Mouse (Mus musculus) adipocyte (in vitro differentiated cells): ENCODE measurements around the gene Rab11b.

Experiments used
- DNase-seq: peaks from one replicate; pipeline ENCODE4 v3.0.0-alpha.2; 2016; ENCODE audit warnings: low spot score

Rab11b gene

DNA sequence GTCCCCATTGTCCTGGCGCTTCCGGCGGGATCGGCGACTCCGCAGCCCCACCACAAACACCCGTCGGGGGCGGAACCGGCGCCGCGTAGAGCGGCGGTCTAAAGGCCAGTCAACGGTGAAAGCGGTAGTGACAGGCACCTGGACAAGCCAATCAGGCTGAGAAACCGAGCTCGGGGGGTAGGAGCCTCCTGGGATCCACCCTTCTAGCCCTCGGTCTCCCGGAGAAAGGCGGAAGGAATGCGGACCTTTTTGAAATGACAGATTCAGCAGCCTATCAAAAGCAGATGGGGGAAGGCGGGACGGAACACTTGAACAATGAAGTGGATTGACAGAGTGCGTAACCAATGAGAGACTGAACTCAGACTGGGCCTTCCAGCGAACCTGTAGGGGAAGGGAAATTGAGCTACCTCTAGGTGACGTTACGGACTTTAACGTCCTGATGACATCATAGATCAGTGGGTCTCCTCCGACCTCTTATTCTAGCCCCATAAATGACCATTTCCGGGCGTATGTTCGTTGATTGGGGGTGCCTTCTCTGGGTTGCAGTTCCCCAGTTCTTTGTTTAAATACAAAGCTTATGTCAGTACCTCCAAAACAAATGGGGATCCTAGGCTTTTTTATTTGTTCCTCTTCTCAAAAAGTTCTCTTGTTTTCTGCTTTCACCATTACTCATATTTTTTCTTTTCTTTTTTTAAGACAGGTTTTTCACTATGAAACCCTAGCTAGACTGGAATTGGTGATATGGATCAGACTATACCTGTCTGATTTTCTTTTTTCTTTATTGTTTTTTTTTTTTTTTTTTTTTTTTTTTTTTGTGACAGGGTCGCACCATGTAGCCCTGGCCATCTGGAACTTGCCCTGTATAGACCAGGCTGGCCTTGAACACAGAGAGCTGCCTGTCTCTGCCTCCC lies at the start of gene Rab11b:
Rab11b (minus strand) TSS at position 276 of the 911 bp plus-strand sequence.
- peak; percentile 100 for DNase-seq

DNA sequence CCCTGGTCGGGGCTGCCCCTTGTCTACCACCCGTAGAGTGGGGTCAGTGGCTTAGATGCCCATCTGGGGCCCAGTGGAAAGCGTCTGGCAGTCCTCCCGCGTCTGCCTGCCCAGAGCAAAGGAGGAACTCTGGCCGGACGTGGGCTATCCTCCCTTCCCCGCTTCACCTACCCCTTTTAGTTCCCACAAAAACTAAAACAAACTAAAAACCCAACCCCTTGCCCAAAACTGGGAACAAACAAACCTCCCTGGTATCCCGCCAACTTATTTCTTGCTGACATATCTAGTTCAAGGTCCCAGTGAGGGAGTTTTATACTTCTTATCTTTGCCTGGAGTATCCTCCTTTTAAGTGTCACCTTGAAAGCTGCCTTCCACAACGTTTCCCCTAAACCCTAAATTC lies 47.9 kb upstream of the Rab11b start:
- DNase-seq, result no peak

DNA sequence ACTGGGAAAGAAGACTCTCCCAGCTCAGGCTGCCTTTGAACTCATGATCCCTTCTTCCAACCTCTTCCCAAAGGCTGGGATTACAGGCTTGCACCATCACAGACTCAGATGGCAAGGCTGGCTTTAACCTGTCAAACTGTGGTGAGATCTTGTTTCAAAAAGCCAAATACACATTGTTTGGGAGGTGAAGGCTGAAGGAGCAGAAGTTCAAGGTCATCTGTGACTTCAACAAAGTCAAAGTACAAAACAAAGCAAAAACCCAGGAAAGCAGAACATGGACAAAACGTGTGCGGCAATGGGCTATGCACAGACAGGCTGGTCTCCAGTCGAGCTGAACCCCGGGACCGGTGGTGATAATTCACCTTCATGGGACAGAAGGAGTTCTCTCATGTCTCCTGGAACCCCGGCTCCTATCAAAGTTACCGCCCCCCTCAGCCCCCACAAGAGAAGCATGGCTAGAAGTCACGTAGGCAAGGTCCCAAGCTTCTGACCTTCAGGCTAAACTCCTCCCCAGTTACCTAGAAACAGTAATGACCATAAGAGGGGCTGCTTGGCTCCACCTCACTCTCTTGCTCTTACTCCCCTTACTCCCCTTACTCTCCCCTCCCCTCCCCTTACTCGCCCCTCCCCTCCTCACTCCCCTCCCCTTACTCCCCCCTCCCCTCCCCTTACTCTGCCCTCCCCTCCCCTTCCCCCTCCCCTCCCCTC lies 47.0 kb upstream of the Rab11b start:
- no peak for DNase-seq

DNA sequence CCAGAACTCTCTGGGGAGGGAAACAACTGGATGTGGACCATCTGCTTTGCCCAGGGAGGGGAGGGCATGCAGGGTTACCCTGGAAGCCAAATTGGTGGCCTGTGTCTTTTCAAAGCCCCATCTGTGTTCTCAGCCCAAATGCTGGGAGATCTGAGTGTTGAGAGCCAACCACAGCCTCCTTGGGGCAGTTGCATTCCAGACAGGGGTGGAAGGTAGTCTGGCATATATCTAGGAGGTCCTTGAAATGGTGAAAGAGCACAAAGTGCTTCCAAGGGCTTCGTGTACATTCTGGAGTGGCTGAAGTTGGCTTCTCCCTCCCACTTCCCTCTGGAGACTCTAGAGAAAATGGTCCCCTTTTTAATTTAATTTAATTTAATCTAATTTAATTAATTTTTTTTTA lies 44.4 kb upstream of the Rab11b start:
- no peak for DNase-seq

DNA sequence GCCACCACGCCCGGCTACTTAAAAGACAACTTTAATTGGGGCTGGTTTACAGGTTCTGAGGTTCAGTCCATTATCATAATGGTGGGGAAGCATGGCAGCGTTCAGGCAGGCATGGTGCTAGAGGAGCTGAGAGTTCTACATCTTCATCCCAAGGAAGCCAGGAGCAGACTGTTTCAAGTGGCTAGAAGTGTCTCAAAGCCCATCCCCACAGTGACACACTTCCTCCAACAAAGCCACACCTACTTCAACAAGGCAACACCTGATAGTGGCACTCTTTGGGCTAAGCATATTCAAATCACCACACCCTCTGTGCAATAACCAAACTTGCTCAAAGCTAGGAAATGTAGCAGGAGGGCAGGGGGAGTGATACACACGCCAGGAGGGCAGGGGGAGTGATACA lies 43.9 kb upstream of the Rab11b start:
- no peak for DNase-seq

DNA sequence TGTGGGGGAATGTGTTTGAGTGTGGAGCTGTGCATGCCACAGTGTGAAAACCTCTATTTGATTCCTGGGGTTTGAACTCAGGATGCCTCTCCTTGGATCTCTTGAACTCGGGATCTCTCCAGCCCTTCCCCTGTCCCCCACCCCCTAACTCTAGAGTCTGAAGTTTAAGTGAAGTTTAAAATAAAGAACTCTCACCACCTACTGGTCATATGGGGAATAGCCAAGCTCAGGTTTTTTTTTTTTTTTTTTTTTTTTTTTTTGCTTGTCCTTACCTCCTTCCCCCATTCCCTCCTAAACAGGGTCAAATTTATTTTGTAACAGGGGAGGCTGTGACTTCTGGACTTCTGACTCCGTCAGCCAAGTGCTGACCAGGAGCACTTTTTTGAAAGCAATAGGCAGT lies 41.9 kb upstream of the Rab11b start:
- DNase-seq, result peak; percentile 57

DNA sequence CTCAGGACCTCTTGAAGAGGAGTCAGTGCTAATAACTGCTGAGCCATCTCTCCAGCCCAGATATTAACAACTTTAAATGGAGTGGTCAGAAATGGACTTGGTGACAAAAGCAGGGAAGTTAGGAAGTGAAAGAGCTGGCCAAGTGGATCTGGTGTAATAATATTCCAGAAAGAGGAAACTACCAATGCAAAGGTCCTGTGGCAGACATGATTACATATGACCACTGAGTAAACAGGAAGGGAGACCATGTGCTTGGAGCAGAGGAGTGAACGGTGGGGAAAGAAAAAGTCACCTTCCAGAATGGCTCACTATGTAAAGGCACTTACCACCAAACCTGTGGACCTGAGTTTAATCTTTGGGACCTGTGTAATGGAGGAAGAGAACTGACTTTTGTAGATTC lies 38.9 kb upstream of the Rab11b start:
- no peak for DNase-seq

DNA sequence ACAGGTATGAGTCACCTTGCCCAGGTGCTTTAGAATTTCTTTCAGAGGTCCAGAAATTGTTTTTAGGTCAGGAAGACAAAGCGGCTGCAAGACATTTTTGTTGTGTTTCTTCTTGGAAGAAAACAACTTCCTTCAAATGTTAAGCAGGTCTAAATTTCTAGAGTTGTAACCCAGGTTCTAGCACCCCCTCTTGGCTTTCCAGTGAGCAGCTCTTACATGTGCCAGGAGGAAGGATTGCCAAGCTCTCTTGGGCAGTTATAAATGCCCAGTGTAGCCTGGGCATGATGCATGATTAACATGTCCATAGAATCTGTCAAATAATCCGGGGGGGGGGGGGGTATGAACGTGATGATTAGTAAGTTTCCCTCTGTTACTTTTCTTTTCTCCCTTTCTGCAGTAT lies 38.0 kb upstream of the Rab11b start:
- DNase-seq, result peak; percentile 81

DNA sequence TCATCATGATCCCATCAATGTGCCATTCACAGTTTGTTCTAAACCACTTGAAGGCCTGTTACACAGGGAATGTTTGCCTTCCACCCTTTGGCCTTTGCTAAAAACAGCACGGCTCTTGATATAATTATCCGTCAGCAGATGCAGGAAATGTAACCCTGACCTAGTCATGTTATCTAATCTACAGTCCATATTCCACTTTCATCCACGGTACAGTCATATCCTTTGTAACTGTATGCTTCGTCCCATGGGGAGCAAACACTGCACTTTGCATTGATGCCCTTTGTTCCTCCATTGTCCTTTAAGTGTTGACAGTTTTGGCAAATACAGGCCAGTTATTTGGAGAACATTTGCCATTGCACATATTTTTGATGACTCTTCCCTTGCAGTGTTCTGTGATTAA lies 28.4 kb upstream of the Rab11b start:
- peak; percentile 53 for DNase-seq

DNA sequence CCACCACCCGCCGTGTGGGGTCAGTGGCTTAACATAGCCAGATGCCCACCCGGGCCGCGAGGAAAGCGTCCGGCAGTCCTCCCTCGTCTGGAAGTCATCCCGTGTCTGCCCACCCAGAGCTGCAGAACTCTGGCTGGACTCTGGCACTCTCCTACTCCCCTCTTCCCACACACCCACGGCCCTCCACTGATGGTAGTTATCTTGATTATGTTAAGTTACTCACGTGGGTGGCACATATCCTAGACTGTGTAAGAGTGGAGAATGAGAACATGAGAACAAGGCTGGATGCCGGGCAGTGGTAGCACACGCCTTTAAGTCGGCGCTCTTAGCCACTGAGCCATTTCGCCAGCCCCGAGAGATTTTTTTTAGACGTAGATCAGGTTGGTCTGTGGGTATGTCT lies 26.0 kb upstream of the Rab11b start:
- DNase-seq, result no peak

DNA sequence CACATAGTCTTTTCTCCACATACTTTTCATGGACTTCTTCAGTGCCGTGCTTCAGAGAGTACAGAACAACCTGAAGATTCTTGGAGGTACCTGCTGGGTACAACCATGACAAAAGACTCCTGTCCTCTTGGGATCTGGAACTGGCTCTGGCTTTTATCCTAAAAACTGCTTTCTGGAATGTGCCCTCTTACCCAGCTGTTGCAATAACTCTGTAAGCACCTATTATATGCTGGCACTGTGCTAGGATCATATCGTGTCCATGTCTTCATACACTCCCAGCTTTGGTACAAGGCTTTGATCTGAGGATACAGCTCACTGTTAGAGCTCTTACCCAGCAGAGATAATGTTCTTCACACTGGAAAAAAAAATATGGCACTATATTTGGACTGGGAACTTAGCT lies 24.6 kb upstream of the Rab11b start:
- peak; percentile 52 for DNase-seq

DNA sequence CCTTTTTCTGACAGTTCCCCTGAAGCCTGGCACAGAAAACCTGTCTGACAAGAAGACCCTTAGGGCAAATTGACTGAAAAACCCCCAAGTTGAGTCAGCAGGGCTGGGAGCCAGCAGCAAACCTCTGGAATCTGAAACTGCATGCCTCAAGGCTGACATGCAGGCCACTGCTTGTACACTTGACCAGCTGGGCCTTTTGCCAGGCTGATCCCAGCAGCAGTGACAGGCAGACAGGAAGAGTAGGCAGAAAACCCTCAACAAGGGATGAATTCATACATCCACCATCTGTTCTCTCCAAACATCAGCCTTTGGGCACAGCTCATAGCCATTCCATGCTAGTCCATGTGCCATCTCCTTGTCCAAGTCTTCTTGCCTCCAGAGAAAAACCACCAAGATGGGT lies 23.1 kb upstream of the Rab11b start:
- DNase-seq, result peak; percentile 97

DNA sequence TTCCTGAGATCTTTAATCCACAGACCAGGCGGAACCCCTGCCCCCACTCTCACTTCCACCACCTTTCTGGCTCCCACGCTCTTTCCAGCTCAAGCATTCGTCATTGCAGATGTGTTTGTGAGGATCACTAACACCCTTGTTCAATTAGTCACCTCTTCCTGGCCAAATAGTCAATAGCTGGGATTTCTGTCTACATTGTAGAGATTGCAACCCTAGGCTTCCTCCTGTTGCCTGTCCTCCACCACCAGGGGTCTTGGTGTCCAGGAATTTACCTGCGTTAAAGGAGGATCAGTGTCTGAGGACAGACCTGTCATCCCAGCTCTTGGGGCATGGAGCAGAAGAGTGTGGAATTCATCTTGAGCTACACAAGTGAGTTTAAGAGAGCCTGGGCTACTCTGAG lies 21.7 kb upstream of the Rab11b start:
- DNase-seq, result no peak

DNA sequence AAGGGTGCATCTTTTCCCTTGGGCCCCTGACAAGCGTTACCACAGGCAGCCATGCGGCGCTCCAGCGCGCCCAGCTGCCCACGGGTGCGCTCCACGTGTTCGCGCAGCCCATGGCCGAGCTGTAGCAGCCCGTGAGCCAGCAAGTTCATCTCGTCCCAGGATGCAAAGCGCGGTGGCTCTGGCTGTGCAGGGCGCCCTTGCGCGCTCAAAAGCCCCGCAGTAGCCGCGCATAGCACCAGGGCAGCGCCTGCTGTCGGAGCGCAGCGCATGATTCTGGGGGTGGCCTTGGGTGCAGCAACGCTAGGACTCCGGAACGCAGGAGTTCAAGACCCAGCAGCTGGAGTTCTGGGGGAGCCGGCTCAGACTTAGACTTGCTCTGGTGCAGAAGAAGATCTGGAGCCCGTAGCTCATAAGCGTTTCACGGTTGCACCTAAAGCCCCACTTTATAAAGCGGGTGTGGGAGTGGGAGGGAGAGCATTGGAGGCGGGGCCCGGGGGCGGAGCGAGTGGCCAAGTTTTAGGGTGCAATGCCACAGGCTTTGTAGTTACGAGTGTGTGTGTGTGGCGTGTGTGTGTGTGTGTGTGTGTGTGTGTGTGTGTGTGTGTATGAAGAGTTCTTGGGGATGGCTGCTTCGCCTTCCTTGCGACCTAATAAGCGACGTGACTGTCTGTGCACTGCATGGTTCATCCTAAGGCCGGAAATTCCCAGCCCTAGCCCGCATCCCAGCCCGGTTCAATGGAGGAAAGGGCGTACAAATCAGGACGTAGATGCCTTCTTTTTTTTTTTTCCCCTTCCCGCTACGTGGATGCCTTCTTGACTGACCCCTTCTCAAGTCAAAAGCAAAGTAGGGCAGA lies 21.0 kb upstream of the Rab11b start, which contains the start of gene Angptl4:
Angptl4 (minus strand) TSS at position 707 of the 854 bp plus-strand sequence.
- DNase-seq, result peak; percentile 96

DNA sequence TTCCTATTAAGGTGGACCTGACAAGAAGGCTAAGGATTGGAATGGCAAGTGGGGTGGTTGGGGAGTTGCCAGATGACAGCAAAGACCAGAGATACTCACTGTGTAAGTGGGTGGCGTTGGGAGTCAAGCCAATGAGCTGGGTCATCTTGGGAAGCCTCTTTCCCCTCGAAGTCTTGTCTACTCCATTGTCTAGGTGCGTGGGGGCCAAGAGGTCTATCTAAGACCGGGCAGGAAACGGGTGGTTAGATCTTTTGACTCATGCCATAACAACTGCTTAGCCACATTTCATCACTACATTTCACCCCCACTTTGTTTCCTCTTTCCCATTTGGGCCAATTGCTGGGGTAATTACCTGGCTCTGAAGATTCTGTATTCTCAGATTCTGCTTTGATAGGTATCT lies 20.1 kb upstream of the Rab11b start:
- peak; percentile 90 for DNase-seq

DNA sequence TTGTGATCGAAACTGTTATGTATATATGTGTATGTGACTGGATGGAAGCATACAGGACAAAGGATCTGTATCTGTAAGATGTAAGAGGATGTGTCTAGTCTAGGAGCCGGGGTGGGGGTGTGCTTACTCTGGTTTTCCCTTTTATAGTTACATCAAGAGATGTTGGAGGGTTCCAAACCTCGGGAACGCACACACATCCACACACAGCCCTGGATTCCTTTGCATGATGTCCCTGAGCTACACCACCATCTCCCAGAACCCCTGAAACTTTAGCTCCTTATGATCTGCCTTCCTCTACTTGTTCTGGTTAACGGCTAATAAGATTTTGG lies 19.6 kb upstream of the Rab11b start:
- no peak for DNase-seq

DNA sequence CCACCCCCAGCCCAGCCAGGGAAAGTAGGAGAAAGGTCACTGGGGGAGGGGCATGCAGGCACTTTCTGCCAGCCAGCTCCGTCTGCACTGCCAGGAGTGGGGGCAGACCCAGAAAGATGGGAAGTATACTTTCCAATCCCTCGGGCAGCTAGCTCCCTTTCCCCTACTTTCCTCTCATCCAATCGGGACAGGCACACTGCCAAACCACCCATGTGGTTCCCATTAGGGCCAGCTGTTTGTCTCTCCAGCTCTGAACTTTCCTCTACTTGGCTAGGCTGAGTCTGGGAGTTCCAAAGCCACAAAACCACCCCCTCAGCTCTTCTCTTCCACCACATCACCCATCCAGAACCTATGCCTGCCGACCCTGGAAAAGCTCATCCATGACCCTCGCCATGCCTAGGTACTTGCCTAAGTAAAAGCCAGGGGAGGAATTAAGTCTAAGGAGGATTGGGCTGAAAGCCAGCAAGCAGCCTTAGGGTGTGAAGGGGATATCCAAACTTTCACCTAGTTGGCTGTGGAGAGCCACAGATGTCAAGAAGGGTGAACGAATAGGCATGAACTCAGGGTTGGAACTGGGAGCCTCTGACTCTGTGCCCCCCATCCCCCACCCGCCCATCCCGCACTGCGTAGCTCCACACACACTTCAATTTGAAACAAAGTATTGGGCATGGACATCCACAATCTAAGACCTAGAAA lies 19.1 kb upstream of the Rab11b start:
- DNase-seq, result peak; percentile 100

DNA sequence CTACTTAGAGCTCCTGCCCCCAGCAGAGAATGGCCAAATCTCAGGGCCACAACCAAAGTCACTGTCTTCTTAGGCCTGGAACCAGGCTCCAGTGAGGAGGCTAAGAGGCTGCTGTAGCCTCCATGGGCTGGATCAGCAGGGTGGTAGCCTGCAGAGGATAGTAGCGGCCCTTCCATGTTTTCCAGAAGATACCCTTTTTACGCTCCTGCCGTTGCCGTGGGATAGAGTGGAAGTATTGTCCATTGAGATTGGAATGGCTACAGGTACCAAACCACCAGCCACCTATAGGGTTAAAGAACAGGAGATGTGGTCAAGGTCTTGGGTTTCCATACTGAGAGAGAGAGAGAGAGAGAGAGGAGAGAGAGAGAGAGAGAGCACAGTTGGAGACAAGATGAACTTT lies 15.0 kb upstream of the Rab11b start:
- DNase-seq, result no peak

DNA sequence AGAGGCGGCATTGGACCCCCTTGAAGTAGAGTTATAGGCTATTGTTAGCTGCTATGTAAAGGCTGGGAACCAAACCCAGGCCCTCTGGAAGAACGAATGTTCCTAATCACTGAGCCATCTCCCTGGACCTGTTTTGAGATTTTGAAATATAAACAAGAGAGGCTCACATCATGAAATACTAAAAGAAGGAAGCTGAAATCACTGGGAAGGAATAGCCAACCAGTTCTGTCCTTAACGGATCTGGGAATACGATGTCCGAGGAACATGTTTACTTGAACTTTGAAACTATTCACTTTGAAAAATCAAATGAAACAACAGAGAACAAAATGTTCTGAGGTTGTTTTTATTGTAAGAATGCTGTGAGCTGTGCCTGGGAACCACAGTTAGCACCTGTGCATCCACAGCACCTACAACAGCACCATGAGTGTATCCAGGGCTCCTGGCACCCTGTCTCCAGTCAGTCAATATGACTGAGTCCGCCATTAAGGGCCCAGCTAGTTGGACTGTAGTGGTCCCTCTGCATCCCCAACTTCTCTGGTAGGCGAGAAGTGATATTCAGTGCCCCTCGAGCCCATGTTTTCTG lies 14.3 kb upstream of the Rab11b start:
- peak; percentile 66 for DNase-seq

DNA sequence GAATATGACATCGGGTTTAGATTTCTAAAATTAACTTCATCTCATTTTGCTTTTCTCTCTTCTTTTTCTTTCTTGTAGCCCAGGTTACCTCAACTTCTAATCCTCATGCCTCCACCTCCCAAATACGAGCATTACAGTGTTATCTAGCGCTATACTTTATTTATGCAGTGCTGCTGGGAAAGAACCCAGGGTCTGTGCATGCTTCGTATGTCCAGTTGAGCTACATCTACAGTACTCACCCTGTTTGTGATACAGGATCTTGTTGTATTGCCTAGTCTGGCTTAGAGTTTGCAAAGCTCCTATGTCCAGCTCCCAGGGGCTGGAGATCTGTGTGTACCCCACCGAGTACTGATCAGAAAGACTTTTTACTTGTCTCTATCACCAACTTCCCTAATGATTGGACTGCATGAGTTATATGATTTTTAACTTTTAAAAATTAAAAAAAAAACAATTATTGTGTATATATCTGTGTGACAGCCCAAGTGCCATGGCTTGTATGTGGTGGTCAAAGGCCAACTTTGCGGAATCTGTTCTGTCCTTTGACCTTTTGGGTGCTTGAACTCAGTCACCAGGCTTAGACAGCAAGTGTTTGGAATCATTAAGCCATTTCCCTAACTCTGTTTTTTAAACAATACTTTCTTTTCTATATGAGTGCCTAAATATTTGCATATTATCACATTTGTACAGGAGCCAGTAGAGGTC lies 13.7 kb upstream of the Rab11b start:
- DNase-seq, result peak; percentile 70

DNA sequence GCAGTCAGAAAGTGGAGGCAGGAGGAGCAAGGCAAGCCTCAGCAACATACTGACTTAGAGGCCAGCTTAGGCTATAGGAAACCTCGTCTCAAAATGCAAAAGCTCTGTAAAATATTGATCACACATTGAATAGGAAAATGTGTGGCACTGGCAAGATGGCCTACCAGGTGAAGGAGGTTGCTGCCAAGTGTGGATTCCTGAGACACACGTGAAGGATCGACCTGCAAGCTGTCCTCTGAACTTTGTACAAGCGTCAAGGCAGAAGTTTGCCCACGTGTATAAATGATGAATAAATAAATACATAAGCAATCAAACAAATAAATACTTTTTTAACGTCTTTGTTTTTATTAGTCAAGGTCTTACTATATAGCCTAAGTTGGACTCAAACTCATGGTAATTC lies 13.1 kb upstream of the Rab11b start:
- DNase-seq, result no peak
